Mouse (Mus musculus) spleen, postnatal 4 days (tissue): Measurements from ENCODE around the gene Gpsm3.

Experiments used
- DNase-seq, 2 experiments: peaks; one replicate each; pipeline ENCODE4 v3.0.0; 2022; ENCODE audit warnings: low spot score in 2 of 2

Gene Gpsm3

GRCm38 (mm10) chr17:34589681-34590101, at the start of gene Gpsm3:
Gene Gpsm3 (plus strand): TSS chr17:34589806.
- DNase-seq, result peak; percentile 50 to 78

- peak in 1 of 2 experiments; percentile 49 for DNase-seq
These were observed 46.0 kb upstream of the Gpsm3 start for GRCm38 (mm10) chr17:34543567-34543966.

DNA sequence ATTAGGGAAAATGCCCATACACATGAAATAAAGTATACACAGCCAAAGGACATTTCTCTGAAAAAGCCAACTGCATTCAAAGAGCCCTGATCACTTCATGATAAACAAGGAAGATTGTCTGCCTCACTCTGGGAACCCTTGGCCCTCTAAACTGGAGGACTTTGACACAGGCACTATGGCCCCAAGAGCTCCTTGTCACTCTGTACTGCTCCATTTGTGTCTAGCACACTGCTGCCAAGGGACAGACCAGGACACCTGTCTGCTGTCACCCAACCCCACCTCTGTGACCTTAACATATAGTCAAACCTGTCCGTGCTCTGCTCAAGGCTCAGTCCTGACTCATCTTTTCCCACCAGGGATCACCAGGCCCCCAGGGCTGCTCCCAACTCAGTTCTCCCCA, 42.8 kb upstream of the Gpsm3 start:
- peak in 1 of 2 experiments; percentile 49 for DNase-seq

GRCm38 (mm10) chr17:34547601-34548000, 42.0 kb upstream of the Gpsm3 start:
- DNase-seq, result peak in 1 of 2 experiments; percentile 52

DNA sequence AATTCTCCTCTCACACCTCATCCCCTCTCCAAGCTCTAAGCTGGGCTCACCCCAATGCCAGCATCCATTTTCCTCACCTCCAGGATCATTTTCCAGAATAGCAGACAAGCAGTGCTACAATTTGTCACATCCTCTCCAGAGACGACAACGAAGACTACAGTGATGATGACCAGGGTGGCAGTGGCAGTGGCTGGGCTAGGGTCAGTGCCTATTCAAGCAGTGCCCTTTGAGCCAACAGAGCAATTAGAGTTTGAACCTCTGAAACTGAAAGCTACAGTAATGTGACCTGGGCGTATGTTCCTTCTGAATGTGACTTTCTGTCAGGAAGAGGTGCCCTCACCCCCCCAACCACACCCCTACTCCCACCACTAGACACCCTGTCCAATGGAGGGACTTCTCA, 40.5 kb upstream of the Gpsm3 start:
- no peak for DNase-seq

DNA sequence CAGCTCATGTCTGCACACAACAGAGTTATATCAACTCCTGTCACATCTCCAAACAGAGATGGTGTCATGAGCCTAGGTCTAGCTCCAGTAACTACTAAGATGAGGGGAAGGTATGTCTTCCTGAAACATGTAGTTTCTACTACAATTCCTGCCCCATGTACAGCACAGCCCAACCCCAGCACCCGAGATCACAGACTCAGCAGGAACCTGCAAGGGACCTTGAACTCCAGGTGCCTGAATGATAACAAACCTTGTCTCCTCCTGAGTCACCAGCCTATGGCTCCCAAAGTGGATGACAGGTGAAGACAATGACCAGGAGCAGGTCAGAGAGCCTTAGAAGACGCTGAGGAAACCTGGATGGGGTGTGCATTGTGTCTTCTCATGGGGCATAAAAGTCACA, 39.8 kb upstream of the Gpsm3 start:
- no peak for DNase-seq

DNA sequence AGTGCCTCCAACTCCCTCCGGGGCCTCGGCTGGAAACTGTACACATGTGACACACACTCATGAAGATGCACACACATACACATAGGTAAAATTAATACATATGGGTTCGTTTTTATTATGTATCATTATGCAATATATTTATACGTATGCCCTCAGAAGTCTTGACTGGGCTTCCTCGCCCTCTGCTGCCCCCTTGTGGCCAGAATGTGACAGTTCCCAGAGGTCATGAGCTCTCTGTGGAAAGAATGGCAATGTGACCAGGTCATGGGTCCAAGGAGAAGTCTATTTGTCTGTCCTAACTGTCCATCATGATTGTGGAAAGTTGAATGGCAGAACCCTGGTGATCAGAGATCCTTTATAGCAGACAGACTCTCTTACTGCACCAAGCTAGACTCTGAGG, 34.1 kb upstream of the Gpsm3 start:
- peak; percentile 76 to 94 for DNase-seq

DNA sequence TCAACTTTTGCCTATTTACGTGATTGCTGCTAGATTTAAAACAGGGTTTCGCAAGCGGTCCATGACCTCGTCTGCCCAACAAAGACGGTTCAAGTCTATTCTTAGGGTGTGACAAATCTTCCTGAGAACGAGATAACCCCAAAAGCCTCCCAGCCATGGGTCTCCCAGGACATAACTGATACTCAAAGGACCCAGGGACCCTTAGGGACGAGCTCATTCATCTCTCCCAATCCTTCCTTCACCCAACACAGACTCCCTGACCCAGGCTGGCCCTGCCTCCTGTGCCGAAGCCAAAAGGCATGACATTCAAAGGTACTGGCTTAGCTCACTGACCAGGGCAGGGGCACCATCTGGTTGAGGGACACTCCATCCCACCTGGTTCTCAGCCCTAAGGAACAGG, 33.2 kb upstream of the Gpsm3 start:
- no peak for DNase-seq

- DNase-seq, result no peak
These were observed 32.2 kb upstream of the Gpsm3 start for GRCm38 (mm10) chr17:34557411-34557810.

DNA sequence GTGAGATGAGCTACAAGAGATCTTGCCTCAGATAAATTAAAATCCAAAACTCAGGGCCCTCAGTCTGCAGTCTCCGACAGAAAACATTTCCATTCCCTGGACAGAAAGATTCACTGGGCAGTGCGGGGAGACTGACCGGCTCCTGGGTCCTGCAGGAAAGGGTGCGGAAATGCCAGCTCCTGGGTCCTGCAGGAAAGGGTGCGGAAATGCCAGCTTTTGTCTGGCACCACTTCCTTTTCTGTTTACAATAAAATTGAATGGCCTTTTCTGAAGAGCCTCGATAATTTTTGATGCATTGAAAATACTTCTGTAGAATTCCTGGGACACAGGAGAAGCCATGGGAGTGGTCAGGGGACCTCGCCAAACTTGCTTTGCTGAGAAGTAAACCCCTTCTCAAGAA, 30.5 kb upstream of the Gpsm3 start:
- peak in 1 of 2 experiments; percentile 34 for DNase-seq

GRCm38 (mm10) chr17:34559895-34560294, 29.7 kb upstream of the Gpsm3 start:
- DNase-seq, result peak in 1 of 2 experiments; percentile 59

DNA sequence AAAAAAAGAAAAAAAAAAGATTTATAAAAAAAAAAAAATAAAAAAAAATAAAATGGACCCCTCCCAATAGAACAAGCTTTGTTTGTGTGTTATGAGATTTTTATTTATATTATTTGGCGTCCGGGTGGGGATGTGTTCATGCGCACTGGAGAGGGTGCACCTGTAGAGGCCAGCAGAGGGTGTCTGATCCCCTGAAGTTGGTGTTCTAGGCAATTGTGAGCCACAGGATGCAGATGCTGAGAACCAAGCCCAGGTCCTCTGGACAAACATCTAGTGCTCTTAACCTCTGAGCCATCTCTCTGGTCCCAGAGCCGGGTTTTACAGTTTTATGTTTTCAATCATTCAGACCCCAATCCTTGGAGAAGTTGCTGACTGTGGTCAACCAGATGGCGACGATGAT, 29.2 kb upstream of the Gpsm3 start:
- DNase-seq, result no peak

DNA sequence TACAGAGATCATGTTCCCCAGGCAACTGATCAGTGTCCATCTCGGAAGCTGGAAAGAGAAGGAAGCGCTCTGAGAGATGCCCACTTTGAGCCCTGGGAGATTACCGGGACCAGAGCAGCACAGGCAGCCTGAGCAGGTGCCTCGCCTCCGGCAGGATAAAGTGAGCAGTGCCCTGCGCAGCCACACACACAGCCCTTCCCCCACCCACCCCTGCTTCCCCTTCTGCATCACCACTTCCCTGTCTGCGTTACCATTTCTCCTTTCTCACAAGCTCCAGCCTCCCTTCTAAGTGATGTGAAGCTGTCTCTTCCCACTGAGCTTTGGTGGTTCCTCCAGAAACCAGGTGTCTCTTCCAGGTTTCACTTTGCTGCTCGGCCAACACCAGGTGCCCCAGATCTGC, 28.4 kb upstream of the Gpsm3 start:
- DNase-seq, result no peak

DNA sequence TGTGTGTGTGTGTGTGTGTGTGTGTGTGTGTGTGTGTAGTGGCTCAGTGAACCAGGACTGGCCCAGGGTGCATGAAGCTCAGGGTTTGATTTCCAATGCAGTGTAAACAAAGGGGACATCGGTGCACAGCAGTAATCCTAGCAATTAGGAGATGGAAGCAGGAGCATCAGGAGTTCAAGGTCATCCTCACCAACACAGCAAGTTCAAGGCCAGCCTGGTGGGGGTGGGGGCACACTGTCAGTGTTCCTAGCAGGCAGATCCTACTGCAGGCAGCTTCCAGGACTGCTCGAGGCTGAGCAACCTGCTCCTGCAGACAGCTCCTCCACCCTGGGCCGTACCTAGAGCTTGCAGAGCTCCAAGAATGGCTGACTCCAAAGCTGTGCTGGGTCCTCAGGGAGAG, 27.0 kb upstream of the Gpsm3 start:
- no peak for DNase-seq

GRCm38 (mm10) chr17:34563354-34563753, 26.3 kb upstream of the Gpsm3 start:
- DNase-seq, result no peak

GRCm38 (mm10) chr17:34564003-34564421, 25.6 kb upstream of the Gpsm3 start, which contains the start of gene Notch4:
Gene Notch4 (plus strand): TSS chr17:34564268.
- DNase-seq, result no peak

DNA sequence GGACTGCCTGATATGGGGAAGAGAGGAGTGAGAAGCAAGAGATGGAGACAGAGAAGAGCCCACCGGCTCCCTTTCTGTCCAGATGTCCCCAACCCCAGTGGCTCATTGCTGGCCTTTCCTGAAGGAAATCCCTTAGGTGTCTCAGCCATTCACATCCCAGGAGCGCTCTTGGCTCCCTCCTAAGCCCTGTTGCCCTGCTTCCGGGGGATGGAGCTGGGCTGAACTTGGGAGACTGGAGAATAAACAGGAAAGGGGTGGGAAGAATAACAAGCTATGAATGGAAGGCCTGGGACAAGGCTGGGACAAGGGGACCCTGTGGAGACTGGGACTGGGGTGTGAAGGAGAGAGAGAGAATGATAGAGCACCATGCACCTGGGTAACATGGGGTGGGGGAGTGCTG, 24.8 kb upstream of the Gpsm3 start:
- DNase-seq, result no peak

GRCm38 (mm10) chr17:34567311-34567710, 22.3 kb upstream of the Gpsm3 start:
- DNase-seq, result no peak

DNA sequence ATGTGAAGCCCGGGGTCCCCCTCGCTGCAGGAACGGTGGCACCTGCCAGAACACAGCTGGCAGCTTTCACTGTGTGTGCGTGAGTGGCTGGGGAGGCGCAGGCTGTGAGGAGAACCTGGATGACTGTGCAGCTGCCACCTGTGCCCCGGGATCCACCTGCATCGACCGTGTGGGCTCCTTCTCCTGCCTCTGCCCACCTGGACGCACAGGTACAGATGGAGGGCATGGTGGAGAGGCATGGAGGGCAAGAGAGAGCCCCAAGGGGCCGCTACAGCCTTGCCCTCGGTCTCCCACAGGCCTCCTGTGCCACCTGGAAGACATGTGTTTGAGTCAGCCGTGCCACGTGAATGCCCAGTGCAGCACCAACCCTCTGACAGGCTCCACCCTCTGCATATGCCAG, 21.2 kb upstream of the Gpsm3 start:
- no peak for DNase-seq

DNA sequence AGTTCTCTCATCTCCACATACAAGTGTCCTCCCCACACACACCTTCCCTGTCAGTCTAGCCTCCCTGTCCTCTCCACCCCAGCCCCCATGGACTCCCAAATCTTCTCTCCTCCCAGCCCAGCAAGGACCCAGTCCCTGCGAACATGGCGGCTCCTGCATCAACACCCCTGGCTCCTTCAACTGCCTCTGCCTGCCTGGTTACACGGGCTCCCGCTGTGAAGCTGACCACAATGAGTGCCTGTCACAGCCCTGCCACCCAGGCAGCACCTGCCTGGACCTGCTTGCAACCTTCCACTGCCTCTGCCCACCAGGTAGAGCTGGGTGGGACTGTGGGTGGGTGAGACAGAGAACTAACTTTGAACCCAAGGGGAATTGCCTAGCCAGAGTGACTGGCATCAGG, 19.7 kb upstream of the Gpsm3 start:
- peak in 1 of 2 experiments; percentile 58 for DNase-seq

DNA sequence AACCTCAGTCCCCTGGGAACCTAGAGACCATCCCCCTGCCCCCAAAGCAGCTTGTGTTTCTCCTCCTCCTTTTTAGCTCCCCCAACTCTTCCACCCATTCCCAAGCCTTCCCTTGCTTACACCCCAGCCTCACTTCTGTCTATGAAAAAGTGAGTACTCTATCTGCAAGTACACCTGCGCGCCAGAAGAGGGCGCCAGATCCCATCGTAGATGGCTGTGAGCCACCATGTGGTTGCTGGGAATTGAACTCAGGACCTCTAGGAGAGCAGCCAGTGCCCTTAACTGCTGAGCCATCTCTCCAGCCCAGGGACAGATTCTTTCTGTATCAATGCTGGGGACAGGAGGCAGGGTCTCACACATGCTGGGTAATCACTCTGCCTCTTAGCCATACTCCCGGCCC, 17.7 kb upstream of the Gpsm3 start:
- peak in 1 of 2 experiments; percentile 64 for DNase-seq

DNA sequence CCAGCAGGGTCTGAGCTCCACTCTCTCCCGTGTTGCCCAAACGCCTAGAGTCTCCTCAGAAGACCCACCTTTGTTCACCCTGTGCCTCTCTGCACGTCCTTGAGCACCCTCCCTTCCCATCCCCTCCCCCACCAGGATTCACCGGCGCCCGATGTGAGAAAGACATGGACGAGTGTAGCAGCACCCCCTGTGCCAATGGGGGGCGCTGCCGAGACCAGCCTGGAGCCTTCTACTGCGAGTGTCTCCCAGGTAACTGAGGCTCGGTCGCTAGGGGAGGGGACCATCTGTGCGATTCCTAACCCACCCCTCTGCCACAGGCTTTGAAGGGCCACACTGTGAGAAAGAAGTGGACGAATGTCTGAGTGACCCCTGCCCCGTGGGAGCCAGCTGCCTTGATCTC, 17.2 kb upstream of the Gpsm3 start:
- peak in 1 of 2 experiments; percentile 64 for DNase-seq

GRCm38 (mm10) chr17:34576577-34576976, 13.0 kb upstream of the Gpsm3 start:
- no peak for DNase-seq

DNA sequence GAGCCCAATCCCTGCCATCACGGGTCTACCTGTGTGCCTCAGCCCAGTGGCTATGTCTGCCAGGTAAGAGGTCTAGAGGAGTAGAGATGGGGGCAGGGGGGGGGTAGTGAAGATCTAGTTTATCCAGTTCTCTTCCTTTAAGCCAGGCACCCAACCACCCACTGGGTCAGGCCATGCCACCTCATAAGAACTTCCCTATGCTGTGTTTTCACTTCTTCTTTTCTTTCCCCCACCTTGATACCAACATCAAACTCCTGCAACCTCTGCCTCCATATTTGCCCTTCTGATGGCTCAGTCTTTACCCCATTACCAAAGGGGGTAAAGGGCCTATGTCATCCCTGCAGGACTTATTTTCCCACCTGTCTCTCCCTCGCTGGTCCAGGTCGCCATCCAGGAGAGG, 11.5 kb upstream of the Gpsm3 start:
- DNase-seq, result no peak

- DNase-seq, result no peak
These were observed 7.1 kb upstream of the Gpsm3 start for GRCm38 (mm10) chr17:34582528-34582927.
